Mouse (Mus musculus): Measurements from ENCODE around the gene Arhgdib. TPM values are rescaled to one million over a fixed set of nuclear protein-coding genes. Genes with fewer than 3 reads are reported as not detected.

The Arhgdib gene
- polyA plus RNA-seq, 1 experiment = 23.0 TPM

GRCm38 (mm10) chr6:136947716-136948115, 6.0 kb upstream of the Arhgdib start:
- TF ChIP-seq CTCF (IDR thresholded peaks at IDR 0.05; ENCODE audit: borderline replicate concordance, extremely low read depth, insufficient read depth, insufficient read length) (no peak), POLR2A (IDR thresholded peaks at IDR 0.05; ENCODE audit: borderline replicate concordance, extremely low read depth, insufficient read depth, insufficient read length, poor library complexity, severe bottlenecking) (no peak)
- peak; percentile 32 for DNase-seq (ENCODE audit: low read depth)

GRCm38 (mm10) chr6:136946943-136947342, 5.2 kb upstream of the Arhgdib start:
- TF ChIP-seq CTCF (IDR thresholded peaks at IDR 0.05; ENCODE audit: borderline replicate concordance, extremely low read depth, insufficient read depth, insufficient read length) (no peak), POLR2A (IDR thresholded peaks at IDR 0.05; ENCODE audit: borderline replicate concordance, extremely low read depth, insufficient read depth, insufficient read length, poor library complexity, severe bottlenecking) (no peak)

GRCm38 (mm10) chr6:136946241-136946640, 4.5 kb upstream of the Arhgdib start:
- TF ChIP-seq POLR2A (IDR thresholded peaks at IDR 0.05; ENCODE audit: borderline replicate concordance, extremely low read depth, insufficient read depth, insufficient read length, poor library complexity, severe bottlenecking) (no peak), CTCF (IDR thresholded peaks at IDR 0.05; ENCODE audit: borderline replicate concordance, extremely low read depth, insufficient read depth, insufficient read length) (no peak)
- DNase-seq (ENCODE audit: low read depth) = no peak

More at GRCm38 (mm10) chr6:136946943-136947342, 5.2 kb upstream of the Arhgdib start:
- DNase-seq (ENCODE audit: low read depth) = peak; percentile 59

GRCm38 (mm10) chr6:136944511-136944910, 2.8 kb upstream of the Arhgdib start:
- no peak for DNase-seq (ENCODE audit: low read depth)
- TF ChIP-seq CTCF (IDR thresholded peaks at IDR 0.05; ENCODE audit: borderline replicate concordance, extremely low read depth, insufficient read depth, insufficient read length) (no peak), POLR2A (IDR thresholded peaks at IDR 0.05; ENCODE audit: borderline replicate concordance, extremely low read depth, insufficient read depth, insufficient read length, poor library complexity, severe bottlenecking) (no peak)

GRCm38 (mm10) chr6:136943392-136943791, 1.7 kb upstream of the Arhgdib start:
- no peak for DNase-seq (ENCODE audit: low read depth)
- TF ChIP-seq CTCF (IDR thresholded peaks at IDR 0.05; ENCODE audit: borderline replicate concordance, extremely low read depth, insufficient read depth, insufficient read length) = no peak
- TF ChIP-seq POLR2A (IDR thresholded peaks at IDR 0.05; ENCODE audit: borderline replicate concordance, extremely low read depth, insufficient read depth, insufficient read length, poor library complexity, severe bottlenecking) = no peak

- TF ChIP-seq POLR2A (IDR thresholded peaks at IDR 0.05; ENCODE audit: borderline replicate concordance, extremely low read depth, insufficient read depth, insufficient read length, poor library complexity, severe bottlenecking) (no peak), CTCF (IDR thresholded peaks at IDR 0.05; ENCODE audit: borderline replicate concordance, extremely low read depth, insufficient read depth, insufficient read length) (no peak)
- DNase-seq (ENCODE audit: low read depth) = no peak
These were observed 581 bp upstream of the Arhgdib start for GRCm38 (mm10) chr6:136942280-136942679.

- no peak for DNase-seq (ENCODE audit: low read depth)
- TF ChIP-seq POLR2A (IDR thresholded peaks at IDR 0.05; ENCODE audit: borderline replicate concordance, extremely low read depth, insufficient read depth, insufficient read length, poor library complexity, severe bottlenecking) (no peak), CTCF (IDR thresholded peaks at IDR 0.05; ENCODE audit: borderline replicate concordance, extremely low read depth, insufficient read depth, insufficient read length) (no peak)
These were observed 1.3 kb downstream of the Arhgdib start for GRCm38 (mm10) chr6:136940188-136940960.

GRCm38 (mm10) chr6:136939326-136940187, 2.1 kb downstream of the Arhgdib start:
- no peak for TF ChIP-seq CTCF (IDR thresholded peaks at IDR 0.05; ENCODE audit: borderline replicate concordance, extremely low read depth, insufficient read depth, insufficient read length)
- TF ChIP-seq POLR2A (IDR thresholded peaks at IDR 0.05; ENCODE audit: borderline replicate concordance, extremely low read depth, insufficient read depth, insufficient read length, poor library complexity, severe bottlenecking) = no peak
- no peak for DNase-seq (ENCODE audit: low read depth)

- DNase-seq (ENCODE audit: low read depth) = no peak
- TF ChIP-seq POLR2A (IDR thresholded peaks at IDR 0.05; ENCODE audit: borderline replicate concordance, extremely low read depth, insufficient read depth, insufficient read length, poor library complexity, severe bottlenecking) (no peak), CTCF (IDR thresholded peaks at IDR 0.05; ENCODE audit: borderline replicate concordance, extremely low read depth, insufficient read depth, insufficient read length) (no peak)
These were observed 3.2 kb downstream of the Arhgdib start for GRCm38 (mm10) chr6:136938331-136939126.

GRCm38 (mm10) chr6:136937117-136937516, 4.6 kb downstream of the Arhgdib start:
- TF ChIP-seq POLR2A (IDR thresholded peaks at IDR 0.05; ENCODE audit: borderline replicate concordance, extremely low read depth, insufficient read depth, insufficient read length, poor library complexity, severe bottlenecking) (no peak), CTCF (IDR thresholded peaks at IDR 0.05; ENCODE audit: borderline replicate concordance, extremely low read depth, insufficient read depth, insufficient read length) (no peak)
- DNase-seq (ENCODE audit: low read depth) = no peak

GRCm38 (mm10) chr6:136936361-136936760, 5.3 kb downstream of the Arhgdib start:
- TF ChIP-seq CTCF (IDR thresholded peaks at IDR 0.05; ENCODE audit: borderline replicate concordance, extremely low read depth, insufficient read depth, insufficient read length) (no peak), POLR2A (IDR thresholded peaks at IDR 0.05; ENCODE audit: borderline replicate concordance, extremely low read depth, insufficient read depth, insufficient read length, poor library complexity, severe bottlenecking) (no peak)
- DNase-seq (ENCODE audit: low read depth) = no peak
